Mouse (Mus musculus): ENCODE data around the gene Zfp384.

Gene Zfp384

DNA sequence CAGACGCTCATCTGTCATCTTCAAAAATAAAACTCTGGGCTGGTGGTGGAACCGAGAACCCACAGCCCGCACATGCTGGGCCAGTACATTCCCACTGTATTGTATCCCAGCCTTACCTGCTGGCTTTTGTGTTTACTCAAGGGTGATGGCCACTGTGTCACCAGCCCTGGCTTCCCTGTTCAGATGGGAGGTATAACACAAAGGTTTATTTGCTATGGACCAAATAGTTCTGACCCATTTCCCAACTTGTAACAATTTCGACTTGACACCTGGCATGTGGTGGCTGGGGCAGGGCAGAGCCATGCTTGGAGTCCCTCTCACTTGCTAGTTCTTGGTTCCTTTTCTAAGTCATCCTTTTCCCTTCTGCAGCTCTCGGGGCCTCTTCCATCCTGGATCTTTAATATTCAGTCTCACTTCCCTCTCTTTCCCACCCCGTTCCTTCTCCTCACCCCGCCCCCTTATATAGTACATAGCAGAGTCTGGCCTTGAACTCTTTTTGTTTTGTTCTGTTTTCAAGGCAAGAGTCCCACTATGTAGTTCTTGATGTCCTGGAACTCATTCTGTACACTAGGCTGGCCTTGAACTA lies 73.9 kb downstream of the Zfp384 start:
- DNase-seq (ENCODE audit: low spot score) = no peak

DNA sequence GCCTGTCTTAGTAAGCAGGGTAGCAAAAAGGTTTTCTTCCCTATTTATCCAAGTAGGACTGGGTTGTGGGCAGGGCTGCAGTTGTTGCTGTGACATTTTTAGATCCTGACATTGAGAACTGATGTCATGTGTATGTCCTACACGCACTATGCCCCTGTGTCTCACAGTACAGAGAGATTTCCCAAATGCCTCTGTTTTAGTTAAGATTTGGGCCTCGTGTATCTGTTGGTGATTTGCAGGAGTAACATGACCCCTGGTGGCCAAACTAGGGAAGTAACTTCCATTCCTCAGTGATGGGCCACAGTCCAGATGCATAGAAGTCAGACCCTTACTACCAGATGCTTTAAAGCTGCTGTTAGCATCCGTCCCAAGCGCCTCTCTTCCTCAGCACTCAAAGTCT lies 75.5 kb downstream of the Zfp384 start:
- DNase-seq (ENCODE audit: low spot score) = peak; percentile 87
